Mouse (Mus musculus) B cell, adult 67 days (primary cell): ENCODE results near the gene 1700012P22Rik. TPM values are rescaled to one million over a fixed set of nuclear protein-coding genes. Genes with fewer than 3 reads are reported as not detected.

ENCODE experiments used
- total RNA-seq, 2 experiments: library from RNA; stranded (reverse); gene quantifications; 4 replicates each; pipeline ENCODE4 v1.2.4; 2023

The 1700012P22Rik gene
- total RNA-seq = not detected

DNA sequence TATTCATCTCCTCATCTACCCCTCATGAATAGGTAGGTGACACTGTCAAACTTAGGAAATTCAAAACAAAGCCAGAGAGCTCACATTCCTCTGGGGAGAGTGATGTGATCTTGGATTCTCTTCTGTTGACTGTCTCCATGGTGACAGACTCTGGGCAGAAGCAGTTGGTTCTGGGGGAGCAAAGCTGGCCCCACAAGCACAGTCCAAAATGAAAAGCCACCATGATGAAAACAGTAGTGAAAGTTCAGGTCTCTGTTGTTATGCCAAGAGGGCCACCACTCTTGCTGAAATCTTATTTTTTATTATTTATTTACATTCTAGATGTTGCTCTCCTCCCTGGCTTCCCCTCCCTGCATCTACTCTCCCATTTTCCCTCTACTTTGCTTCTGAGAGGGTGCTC, at the start of gene 1700012P22Rik:
1700012P22Rik (minus strand) TSS at position 101 of the 400 bp plus-strand sequence.

DNA sequence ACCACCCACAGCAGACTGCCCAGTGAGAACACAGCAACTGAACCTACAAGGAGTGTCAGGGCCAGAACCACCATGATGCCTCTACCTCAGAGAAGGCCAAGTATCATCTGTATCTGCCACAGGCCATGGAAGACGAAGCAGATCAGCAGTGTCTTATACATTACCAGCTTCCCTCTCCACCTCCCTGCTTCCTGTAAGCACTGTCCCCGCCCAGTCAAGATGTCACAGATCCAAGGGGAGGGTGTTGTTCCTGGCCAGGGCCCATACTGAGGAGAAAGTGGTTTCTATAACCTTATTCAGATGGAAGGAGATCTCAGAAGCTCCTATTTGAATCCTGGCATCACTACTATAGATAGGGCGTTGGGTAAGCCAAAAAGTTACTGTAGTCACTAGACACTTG, 25.1 kb upstream of the 1700012P22Rik start, which contains the start of gene Aadacl3:
Aadacl3 (minus strand) TSS at position 101 of the 400 bp plus-strand sequence.

DNA sequence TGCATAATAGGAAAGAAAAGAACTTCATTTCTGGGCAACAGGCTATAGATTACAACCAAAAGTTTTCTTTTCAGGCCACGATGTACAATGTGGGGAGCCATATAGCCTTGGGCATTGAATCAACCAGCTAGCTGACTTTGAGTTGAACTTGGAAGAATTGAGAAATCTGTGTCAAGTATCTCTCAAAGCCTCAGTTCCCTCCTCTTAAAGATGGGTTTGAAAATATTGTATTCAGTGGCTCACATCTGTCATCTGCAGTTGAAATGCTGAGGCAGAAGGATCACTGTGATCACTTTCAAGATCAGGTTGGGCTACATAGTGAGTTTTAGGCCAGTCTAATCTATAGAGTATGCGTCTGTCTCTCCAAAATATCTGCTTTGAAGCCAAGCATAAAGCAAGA, 14.6 kb upstream of the 1700012P22Rik start, which contains the start of gene Gm9944:
Gm9944 (minus strand) TSS at position 101 of the 400 bp plus-strand sequence.

DNA sequence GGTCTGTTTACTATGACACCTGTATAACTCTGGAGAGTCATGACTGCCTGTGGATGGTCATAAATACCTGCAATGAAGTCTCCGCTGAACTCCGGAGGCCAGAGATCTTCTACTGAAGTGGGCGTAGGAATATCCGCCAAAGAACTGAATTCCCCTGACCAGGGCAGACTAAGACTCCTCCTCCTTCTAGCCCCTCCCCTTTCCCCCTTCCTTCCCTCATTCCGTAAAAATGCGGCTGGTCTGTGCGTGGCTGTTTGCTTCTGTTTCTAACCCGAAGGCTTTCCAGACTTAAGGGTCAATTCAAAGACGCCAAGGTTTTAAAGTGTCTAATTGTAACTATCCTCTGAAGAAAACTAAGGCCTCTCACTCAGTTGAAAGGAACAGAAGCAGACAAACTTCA, 30.3 kb downstream of the 1700012P22Rik start, which contains the start of gene Pramef12:
Pramef12 (minus strand) TSS at position 175 of the 400 bp plus-strand sequence.

DNA sequence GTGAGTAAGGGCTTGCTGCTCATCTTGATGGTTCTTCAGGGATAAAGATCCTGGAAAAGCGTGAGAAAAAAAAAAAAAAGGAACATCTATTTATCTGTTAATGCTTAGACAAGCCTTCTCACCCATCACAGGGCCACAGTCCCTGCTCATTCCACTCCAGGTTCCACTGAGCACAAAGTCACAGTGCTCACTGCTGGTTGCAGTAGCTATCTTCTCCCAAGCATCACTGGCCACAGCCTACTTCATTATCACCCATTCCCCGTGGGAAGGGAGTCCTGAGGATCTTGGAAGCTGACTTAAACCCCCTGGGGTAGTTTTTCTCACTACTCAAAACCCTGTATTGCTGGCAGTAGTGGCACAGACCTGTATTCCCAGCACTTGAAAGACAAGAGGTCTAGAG, 60.7 kb downstream of the 1700012P22Rik start, which contains the start of gene Pramef20:
Pramef20 (minus strand) TSS at position 23 of the 400 bp plus-strand sequence.

Other genes with a start within 250 kb of the 1700012P22Rik start
- not detected for gene Oog2, start 248.1 kb downstream of the 1700012P22Rik start, total RNA-seq
- gene C87977, start 225.5 kb downstream of the 1700012P22Rik start, total RNA-seq = not detected
- gene Pramel5, start 158.3 kb downstream of the 1700012P22Rik start, total RNA-seq = not detected
- gene Gm13128, start 108.5 kb downstream of the 1700012P22Rik start, total RNA-seq = not detected
- not detected for gene Gm13119, start 80.8 kb downstream of the 1700012P22Rik start, total RNA-seq
- gene Pramef20, start 60.8 kb downstream of the 1700012P22Rik start, total RNA-seq = not detected
- gene Pramef12, start 30.3 kb downstream of the 1700012P22Rik start, total RNA-seq = not detected
- gene Gm9944, start 14.5 kb upstream of the 1700012P22Rik start, total RNA-seq = not detected
- gene Aadacl3, start 25.0 kb upstream of the 1700012P22Rik start, total RNA-seq = not detected
- gene 9430007A20Rik, start 81.0 kb upstream of the 1700012P22Rik start, total RNA-seq = not detected
- gene Gm13124, start 126.4 kb upstream of the 1700012P22Rik start, total RNA-seq = not detected
- gene Aadacl4, start 174.9 kb upstream of the 1700012P22Rik start, total RNA-seq = not detected
- gene Gm436, start 247.6 kb upstream of the 1700012P22Rik start, total RNA-seq = not detected